Mouse (Mus musculus): ENCODE measurements around the gene Csnk1e. TPM values are rescaled to one million over a fixed set of nuclear protein-coding genes. Genes with fewer than 3 reads are reported as not detected.

The Csnk1e gene
- polyA plus RNA-seq, 1 experiment from 2014 or later: 193 TPM

- no peak overlapping the region for H3K4me3 ChIP-seq (ENCODE audit: low read depth, low read length)
- H3K27ac ChIP-seq (ENCODE audit: low read depth, low read length): no peak overlapping the region
- ATAC-seq (ENCODE audit: low FRiP score) (no peak), DNase-seq (ENCODE audit: low spot score) (no peak)
- 90% methylated on average over 4 of the region's 4 CpGs for WGBS
- H3K36me3 ChIP-seq (ENCODE audit: control insufficient read depth, insufficient read depth, low read length): no peaks in the 10 kb centered on the region
- no peaks in the 10 kb centered on the region; the same call in 1 of the 2 replicates for H3K27me3 ChIP-seq (ENCODE audit: control insufficient read depth, insufficient read depth, low read length)
- no peak overlapping the region for H3K9ac ChIP-seq (ENCODE audit: low read depth, low read length)
- no peaks in the 10 kb centered on the region for H3K9me3 ChIP-seq (ENCODE audit: control insufficient read depth, low read length)
- H3K4me2 ChIP-seq (replicated peaks; ENCODE audit: low read depth, low read length): no peak overlapping the region
- peaks cover 7% of the 10 kb centered on the region; the same call in 1 of the 2 replicates for H3K4me1 ChIP-seq (replicated peaks; ENCODE audit: control insufficient read depth, insufficient read depth, low read length)
Observed at GRCm38 (mm10) chr15:79453831-79454230, 1.5 kb downstream of the Csnk1e start.

- no peak for DNase-seq (ENCODE audit: low spot score)
Observed at GRCm38 (mm10) chr15:79448041-79448440, 7.3 kb downstream of the Csnk1e start.

GRCm38 (mm10) chr15:79445786-79446654 lies 9.3 kb downstream of the Csnk1e start:
- Histone ChIP-seq H3K4me1 (replicated peaks; ENCODE audit: control insufficient read depth, insufficient read depth, low read length) (peaks cover 2% of the 10 kb centered on the region; the same call in 1 of the 2 replicates), H3K4me2 (replicated peaks; ENCODE audit: low read depth, low read length) (no peak overlapping the region), H3K9ac (ENCODE audit: low read depth, low read length) (no peak overlapping the region), H3K36me3 (ENCODE audit: control insufficient read depth, insufficient read depth, low read length) (no peaks in the 10 kb centered on the region), H3K27ac (ENCODE audit: low read depth, low read length) (no peak overlapping the region), H3K4me3 (ENCODE audit: low read depth, low read length) (no peak overlapping the region), H3K27me3 (ENCODE audit: control insufficient read depth, insufficient read depth, low read length) (no peaks in the 10 kb centered on the region), H3K9me3 (ENCODE audit: control insufficient read depth, low read length) (no peaks in the 10 kb centered on the region)
- WGBS: 78% methylated on average over 8 of the region's 8 CpGs
- ATAC-seq (ENCODE audit: low FRiP score) (no peak), DNase-seq (ENCODE audit: low spot score) (no peak)

More at GRCm38 (mm10) chr15:79448041-79448440, 7.3 kb downstream of the Csnk1e start:
- Histone ChIP-seq H3K9me3 (ENCODE audit: control insufficient read depth, low read length) (no peaks in the 10 kb centered on the region), H3K4me1 (replicated peaks; ENCODE audit: control insufficient read depth, insufficient read depth, low read length) (0 out of 2 replicates have a peak, but pooled peaks cover 1% of the 10 kb centered on the region), H3K36me3 (ENCODE audit: control insufficient read depth, insufficient read depth, low read length) (no peaks in the 10 kb centered on the region), H3K27ac (ENCODE audit: low read depth, low read length) (no peak overlapping the region), H3K27me3 (ENCODE audit: control insufficient read depth, insufficient read depth, low read length) (no peaks in the 10 kb centered on the region), H3K4me3 (ENCODE audit: low read depth, low read length) (no peak overlapping the region), H3K9ac (ENCODE audit: low read depth, low read length) (no peak overlapping the region), H3K4me2 (replicated peaks; ENCODE audit: low read depth, low read length) (no peak overlapping the region)
- 91% methylated on average over 3 of the region's 3 CpGs for WGBS
- no peak for ATAC-seq (ENCODE audit: low FRiP score)

GRCm38 (mm10) chr15:79443856-79444410 lies 11.4 kb downstream of the Csnk1e start:
- H3K27ac ChIP-seq (ENCODE audit: low read depth, low read length): no peak overlapping the region
- 61% methylated on average over 7 of the region's 7 CpGs for WGBS
- H3K9ac ChIP-seq (ENCODE audit: low read depth, low read length): no peak overlapping the region
- no peak overlapping the region for H3K4me3 ChIP-seq (ENCODE audit: low read depth, low read length)
- H3K36me3 ChIP-seq (ENCODE audit: control insufficient read depth, insufficient read depth, low read length): no peaks in the 10 kb centered on the region
- H3K9me3 ChIP-seq (ENCODE audit: control insufficient read depth, low read length): no peaks in the 10 kb centered on the region
- H3K4me2 ChIP-seq (replicated peaks; ENCODE audit: low read depth, low read length): no peak overlapping the region
- ATAC-seq (ENCODE audit: low FRiP score): no peak
- no peaks in the 10 kb centered on the region for H3K27me3 ChIP-seq (ENCODE audit: control insufficient read depth, insufficient read depth, low read length)
- H3K4me1 ChIP-seq (replicated peaks; ENCODE audit: control insufficient read depth, insufficient read depth, low read length): peaks cover 12% of the 10 kb centered on the region
- DNase-seq (ENCODE audit: low spot score): no peak

GRCm38 (mm10) chr15:79442961-79443518 lies 12.3 kb downstream of the Csnk1e start:
- no peak for ATAC-seq (ENCODE audit: low FRiP score)
- H3K4me1 ChIP-seq (replicated peaks; ENCODE audit: control insufficient read depth, insufficient read depth, low read length): peaks cover 18% of the 10 kb centered on the region
- no peak overlapping the region for H3K4me3 ChIP-seq (ENCODE audit: low read depth, low read length)
- H3K4me2 ChIP-seq (replicated peaks; ENCODE audit: low read depth, low read length): no peak overlapping the region
- peak overlapping the region; percentile 100; the same call in 1 of the 2 replicates for H3K9ac ChIP-seq (ENCODE audit: low read depth, low read length)
- no peak for DNase-seq (ENCODE audit: low spot score)
- H3K9me3 ChIP-seq (ENCODE audit: control insufficient read depth, low read length): no peaks in the 10 kb centered on the region
- no peak overlapping the region for H3K27ac ChIP-seq (ENCODE audit: low read depth, low read length)
- H3K27me3 ChIP-seq (ENCODE audit: control insufficient read depth, insufficient read depth, low read length): no peaks in the 10 kb centered on the region
- no peaks in the 10 kb centered on the region; the same call in 1 of the 2 replicates for H3K36me3 ChIP-seq (ENCODE audit: control insufficient read depth, insufficient read depth, low read length)
- 82% methylated on average over 9 of the region's 9 CpGs for WGBS

- WGBS: 1% methylated on average over 6 of the region's 6 CpGs
- peak overlapping the region; percentile 91 for H3K4me2 ChIP-seq (replicated peaks; ENCODE audit: low read depth, low read length)
- H3K27me3 ChIP-seq (ENCODE audit: control insufficient read depth, insufficient read depth, low read length): no peaks in the 10 kb centered on the region
- DNase-seq (ENCODE audit: low spot score): no peak
- peak overlapping the region; percentile 100 for H3K9ac ChIP-seq (ENCODE audit: low read depth, low read length)
- H3K4me1 ChIP-seq (replicated peaks; ENCODE audit: control insufficient read depth, insufficient read depth, low read length): peaks cover 20% of the 10 kb centered on the region
- peak overlapping the region; percentile 97 for H3K4me3 ChIP-seq (ENCODE audit: low read depth, low read length)
- H3K9me3 ChIP-seq (ENCODE audit: control insufficient read depth, low read length): no peaks in the 10 kb centered on the region
- H3K27ac ChIP-seq (ENCODE audit: low read depth, low read length): peak overlapping the region; percentile 99
- peaks cover 7% of the 10 kb centered on the region for H3K36me3 ChIP-seq (ENCODE audit: control insufficient read depth, insufficient read depth, low read length)
- peak; percentile 28; the same call in 1 of the 2 replicates for ATAC-seq (ENCODE audit: low FRiP score)
Observed at GRCm38 (mm10) chr15:79442257-79442611, 13.1 kb downstream of the Csnk1e start.

- ATAC-seq (ENCODE audit: low FRiP score) (peak; percentile 83), DNase-seq (ENCODE audit: low spot score) (peak; percentile 88)
- peaks cover 7% of the 10 kb centered on the region for H3K36me3 ChIP-seq (ENCODE audit: control insufficient read depth, insufficient read depth, low read length)
- H3K4me2 ChIP-seq (replicated peaks; ENCODE audit: low read depth, low read length): peak overlapping the region; percentile 91
- H3K9me3 ChIP-seq (ENCODE audit: control insufficient read depth, low read length): no peaks in the 10 kb centered on the region
- H3K4me3 ChIP-seq (ENCODE audit: low read depth, low read length): peak overlapping the region; percentile 97
- 2% methylated on average over 74 of the region's 107 CpGs for WGBS
- H3K4me1 ChIP-seq (replicated peaks; ENCODE audit: control insufficient read depth, insufficient read depth, low read length): peaks cover 20% of the 10 kb centered on the region
- peak overlapping the region; percentile 99 for H3K27ac ChIP-seq (ENCODE audit: low read depth, low read length)
- peak overlapping the region; percentile 100 for H3K9ac ChIP-seq (ENCODE audit: low read depth, low read length)
- no peaks in the 10 kb centered on the region for H3K27me3 ChIP-seq (ENCODE audit: control insufficient read depth, insufficient read depth, low read length)
Observed at GRCm38 (mm10) chr15:79441331-79442256, 13.8 kb downstream of the Csnk1e start.

All from hindbrain, embryonic 11.5 days (tissue).